Mouse (Mus musculus): ENCODE results near the gene Ssbp4. TPM values are rescaled to one million over a fixed set of nuclear protein-coding genes. Genes with fewer than 3 reads are reported as not detected.

The Ssbp4 gene
- total RNA-seq, 2 experiments from 2014 or later = 236 to 250 TPM

DNA sequence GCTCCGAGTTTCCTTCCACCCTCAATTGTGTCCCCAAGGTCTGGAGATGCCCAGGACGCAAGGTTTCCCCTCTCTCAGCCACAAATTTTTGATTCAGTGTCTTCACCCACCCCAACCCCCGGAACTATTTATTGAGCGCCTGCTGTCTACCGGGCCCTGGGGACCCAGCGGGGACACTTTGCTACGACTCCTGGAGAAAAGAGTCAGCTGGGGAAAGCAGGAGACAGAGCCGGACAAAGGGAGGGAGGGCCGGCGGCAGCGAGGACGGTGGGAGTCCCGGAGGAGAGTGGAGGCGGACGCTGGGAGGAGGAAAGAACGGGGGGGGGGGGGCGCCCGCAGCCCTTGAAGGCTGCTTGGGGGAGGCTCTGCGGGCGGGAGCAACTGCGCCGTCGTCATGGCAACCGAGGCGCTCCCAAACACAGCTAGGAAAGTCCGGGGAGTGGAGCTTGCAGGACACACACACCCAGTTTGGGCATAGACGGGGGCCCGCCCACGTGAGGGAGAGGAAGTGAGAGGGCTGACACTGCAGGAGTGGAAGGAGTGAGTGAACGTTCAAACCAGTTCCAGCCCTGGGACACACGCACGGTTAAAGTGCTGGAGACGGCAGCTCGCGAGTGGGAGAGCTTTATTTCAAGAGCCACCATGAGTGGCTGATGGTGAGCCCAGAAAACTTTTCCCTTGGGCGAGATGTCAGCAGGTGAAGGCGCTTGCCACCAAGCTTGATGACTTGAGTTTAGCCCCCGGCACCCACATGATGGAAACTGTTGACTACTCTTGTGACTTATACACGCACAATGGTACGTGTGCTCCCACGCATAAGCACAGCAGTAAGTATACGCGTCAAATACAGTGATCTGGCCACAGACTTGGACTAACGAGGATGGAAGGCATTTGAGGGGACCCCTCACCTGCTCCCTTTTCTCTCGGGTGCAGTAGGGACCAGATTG, 1.4 kb upstream of the Ssbp4 start:
- peak; percentile 86 to 97 for DNase-seq (ENCODE audit: extremely low spot score in 1 of 2, low spot score in 2 of 2)
- intact Hi-C loops (cut with DNase I) = no loop called here

DNA sequence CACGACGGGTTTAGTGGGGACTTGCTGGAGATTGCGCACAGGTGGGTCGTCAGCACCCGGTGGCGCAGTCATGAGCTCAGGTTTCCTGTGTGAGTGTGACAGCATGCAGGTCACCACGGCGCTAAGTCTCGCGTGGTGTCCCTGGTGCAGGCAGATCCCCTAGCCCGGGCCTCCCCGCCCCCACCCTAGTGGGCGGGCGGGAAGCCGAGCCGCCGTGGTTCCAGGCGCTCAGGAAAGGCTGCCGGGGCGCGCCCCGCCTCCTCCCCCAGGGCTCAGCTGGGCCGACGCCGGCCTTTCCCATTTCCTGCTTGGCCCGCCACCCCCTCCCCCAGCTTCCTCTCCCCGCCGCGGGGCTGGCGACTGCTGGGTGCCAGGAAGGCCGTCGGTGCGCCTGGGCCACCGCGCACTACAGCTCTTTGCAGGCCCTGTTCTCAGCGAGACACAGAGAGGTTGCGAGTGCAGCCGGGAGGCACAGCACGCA, 736 bp upstream of the Ssbp4 start:
- intact Hi-C loops (cut with DNase I) = no loop called here
- DNase-seq (ENCODE audit: extremely low spot score in 1 of 2, low spot score in 2 of 2) = peak; percentile 54 to 97

DNA sequence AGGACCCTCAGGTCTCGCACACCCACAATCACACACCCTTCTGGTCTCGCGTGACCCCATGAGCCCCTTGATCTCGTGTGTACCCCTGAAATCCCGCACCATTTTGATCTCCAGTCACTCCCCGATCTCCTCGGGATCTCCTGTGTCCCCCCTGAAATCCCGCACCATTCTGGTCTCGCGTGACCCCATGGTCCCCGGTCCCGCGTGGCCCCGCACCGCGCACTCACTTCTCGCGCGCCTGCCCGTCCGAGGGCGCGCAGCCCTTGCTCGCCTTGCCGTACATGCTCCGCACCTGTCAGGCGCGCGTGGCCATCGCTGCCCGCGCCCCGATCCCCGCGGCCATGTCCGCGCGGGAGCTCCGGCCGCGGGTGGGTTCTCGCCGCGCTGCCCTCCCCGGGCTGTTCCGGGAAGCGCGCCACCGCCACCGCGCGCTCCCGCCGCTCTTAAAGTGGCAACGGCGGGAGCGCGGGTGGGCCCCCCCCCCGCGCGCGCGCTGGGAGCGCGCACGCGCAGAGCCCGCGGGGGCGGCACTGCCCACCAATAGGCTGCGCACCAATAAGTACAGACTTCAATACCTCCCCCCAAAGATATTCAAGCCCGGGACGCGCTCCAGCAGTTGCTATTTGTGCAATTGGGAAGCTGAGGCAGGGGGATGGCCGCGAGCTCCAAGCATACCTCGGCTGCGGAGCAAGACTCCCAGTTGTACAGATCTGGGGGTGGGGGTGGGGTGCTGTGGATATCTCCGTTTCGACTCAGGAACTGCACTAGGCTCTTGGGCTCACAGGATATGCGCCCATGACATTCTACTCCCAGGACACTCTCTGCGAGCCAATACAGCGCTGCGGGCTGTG, 549 bp downstream of the Ssbp4 start:
- intact Hi-C loops (cut with DNase I) = no loop called here
- peak in 1 of 2 experiments; percentile 83 for DNase-seq (ENCODE audit: extremely low spot score in 1 of 2, low spot score in 2 of 2)

DNA sequence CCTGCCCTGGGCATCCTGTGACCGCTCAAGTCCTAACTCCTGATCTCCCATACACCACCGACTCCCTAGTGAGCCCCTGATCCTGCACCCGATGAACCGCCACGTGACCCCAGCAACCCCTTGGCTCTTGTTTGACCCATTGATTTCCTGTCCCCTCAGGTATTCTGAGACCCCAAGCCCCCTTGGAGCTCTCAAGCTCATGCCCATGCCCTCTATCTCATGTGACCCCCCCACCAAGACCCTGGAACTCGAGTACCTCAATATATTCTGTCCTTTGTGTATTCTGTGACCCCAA, 1.1 kb downstream of the Ssbp4 start:
- DNase-seq (ENCODE audit: extremely low spot score in 1 of 2, low spot score in 2 of 2) = no peak

GRCm38 (mm10) chr8:70606780-70607602, 1.7 kb downstream of the Ssbp4 start:
- intact Hi-C loops (cut with DNase I) = no loop called here
- no peak for DNase-seq (ENCODE audit: extremely low spot score in 1 of 2, low spot score in 2 of 2)

More for the DNA sequence above, 1.1 kb downstream of the Ssbp4 start:
- intact Hi-C loops (cut with DNase I) = no loop called here

DNA sequence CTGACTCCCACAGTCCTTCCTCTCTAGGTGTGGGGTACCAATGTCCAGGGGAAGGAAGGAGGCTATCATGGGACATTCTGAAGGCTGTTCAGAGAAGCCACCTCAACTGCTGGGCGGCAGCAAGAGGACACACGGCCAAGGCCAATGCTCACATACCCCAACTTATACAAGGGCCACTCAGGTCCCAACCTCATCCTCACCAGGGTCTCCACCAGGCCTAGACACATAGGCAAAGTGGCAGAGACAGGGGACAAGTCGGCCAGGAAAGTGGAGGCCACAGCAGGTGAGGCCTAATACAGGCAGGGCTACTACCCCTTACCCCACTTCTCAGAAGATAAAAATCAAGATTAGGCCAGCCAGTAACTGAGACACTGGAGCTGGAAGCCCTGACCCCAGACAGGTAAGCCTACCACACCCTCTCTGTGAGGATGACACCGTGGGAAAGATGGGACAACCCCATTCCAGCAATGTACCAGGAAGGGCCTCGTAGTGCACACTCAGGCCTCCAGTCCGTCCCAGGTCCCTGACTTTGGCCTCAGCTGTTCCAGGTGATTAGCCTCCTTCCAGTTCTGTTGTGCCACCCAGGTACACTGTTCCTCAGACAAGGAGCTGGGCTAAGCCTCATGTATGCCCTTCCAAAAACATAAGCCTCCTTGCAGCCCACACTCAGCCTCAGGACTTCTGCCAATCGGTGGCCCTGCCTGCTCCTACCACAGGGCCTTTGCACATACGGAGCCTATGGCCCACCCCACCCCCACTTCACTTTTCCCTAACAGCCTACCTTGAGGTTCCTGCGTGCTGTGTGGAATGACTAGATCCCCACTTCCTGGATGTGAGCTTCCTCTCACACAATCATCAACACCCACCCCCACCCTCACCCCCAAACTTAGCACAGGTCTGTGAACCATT, 2.5 kb downstream of the Ssbp4 start:
- intact Hi-C loops (cut with DNase I) = no loop called here

GRCm38 (mm10) chr8:70604558-70604957, 4.1 kb downstream of the Ssbp4 start:
- no peak for DNase-seq (ENCODE audit: extremely low spot score in 1 of 2, low spot score in 2 of 2)
- intact Hi-C loops (cut with DNase I) = no loop called here

More for the DNA sequence above, 2.5 kb downstream of the Ssbp4 start:
- DNase-seq (ENCODE audit: extremely low spot score in 1 of 2, low spot score in 2 of 2) = no peak

DNA sequence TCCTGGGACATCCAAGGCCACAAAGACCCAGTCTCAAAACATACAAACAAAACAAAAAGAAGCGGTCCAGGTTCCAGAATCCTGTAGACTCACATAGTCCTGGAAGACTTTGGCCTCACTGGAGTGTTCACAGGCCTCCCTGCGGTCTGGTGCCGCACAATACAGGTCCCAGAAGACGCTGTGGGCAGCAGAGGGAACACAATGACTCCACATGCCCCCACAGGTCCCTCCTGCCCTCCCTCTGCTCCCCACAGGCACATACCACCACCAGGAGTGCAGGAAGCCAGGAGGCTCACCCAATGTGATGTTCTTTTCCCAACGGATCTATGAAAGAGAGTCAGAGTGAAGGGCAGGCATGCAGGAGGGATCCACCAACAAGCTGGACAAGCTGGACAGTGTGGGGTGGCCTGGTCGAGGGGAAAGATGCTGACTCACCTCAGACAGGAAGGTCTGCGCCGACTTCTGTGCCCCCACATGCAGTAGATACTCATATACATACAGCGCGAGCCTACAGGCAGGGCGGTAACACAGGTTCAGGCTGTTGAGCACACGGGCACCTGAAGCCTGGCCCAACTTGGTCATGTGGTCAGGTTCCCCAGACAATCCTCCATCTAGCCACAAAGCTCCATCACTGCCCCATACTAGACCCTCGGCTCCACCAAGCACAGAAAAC, 6.4 kb downstream of the Ssbp4 start:
- intact Hi-C loops (cut with DNase I) = no loop called here
- DNase-seq (ENCODE audit: extremely low spot score in 1 of 2, low spot score in 2 of 2) = no peak

GRCm38 (mm10) chr8:70601271-70601649, 7.4 kb downstream of the Ssbp4 start:
- DNase-seq (ENCODE audit: extremely low spot score in 1 of 2, low spot score in 2 of 2) = peak; percentile 82 to 95
- intact Hi-C loops (cut with DNase I) = no loop called here

DNA sequence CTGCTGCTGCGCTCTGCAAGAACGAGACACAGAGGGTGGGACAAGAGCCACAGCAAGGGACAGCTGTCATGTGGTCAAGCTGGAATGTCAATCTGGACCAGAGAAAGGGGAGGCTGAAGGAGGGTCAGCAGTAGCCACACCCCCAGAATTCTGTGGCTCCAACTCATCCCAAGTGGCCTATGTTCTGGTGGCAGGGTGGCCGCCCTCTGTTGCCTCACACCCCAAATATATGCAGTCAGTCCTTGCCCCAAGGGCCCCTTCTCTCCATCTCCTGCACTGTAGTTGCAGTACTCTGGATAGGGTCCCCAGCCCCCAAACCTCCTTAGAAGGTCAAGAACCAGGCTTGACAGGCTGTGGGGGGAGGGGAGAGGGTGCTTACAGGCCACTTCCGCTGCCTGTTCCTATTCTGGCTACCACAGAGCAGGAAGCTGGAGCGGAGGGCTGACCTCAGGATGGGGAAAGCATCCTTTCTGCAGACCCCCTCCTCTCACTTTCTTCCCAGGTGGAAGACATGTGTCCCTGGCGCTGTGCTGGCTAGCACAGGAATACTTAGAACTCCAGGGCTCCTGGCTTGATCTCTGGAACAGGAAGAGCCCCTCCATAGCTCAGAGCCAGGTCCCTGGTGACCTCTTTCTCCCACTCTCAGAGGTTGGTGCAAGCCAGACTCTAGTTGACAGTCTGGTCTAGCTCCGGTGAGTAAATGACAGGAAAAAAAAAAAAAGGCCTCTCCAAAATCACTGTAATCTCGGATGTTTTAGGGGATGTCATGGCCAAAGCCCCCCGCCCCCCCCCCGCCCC, 8.0 kb downstream of the Ssbp4 start:
- intact Hi-C loops (cut with DNase I) = no loop called here
- DNase-seq (ENCODE audit: extremely low spot score in 1 of 2, low spot score in 2 of 2) = peak in 1 of 2 experiments; percentile 86

- intact Hi-C loops (cut with DNase I) = no loop called here
- DNase-seq (ENCODE audit: extremely low spot score in 1 of 2, low spot score in 2 of 2) = no peak
These were observed 9.0 kb downstream of the Ssbp4 start for GRCm38 (mm10) chr8:70599507-70600290.

DNA sequence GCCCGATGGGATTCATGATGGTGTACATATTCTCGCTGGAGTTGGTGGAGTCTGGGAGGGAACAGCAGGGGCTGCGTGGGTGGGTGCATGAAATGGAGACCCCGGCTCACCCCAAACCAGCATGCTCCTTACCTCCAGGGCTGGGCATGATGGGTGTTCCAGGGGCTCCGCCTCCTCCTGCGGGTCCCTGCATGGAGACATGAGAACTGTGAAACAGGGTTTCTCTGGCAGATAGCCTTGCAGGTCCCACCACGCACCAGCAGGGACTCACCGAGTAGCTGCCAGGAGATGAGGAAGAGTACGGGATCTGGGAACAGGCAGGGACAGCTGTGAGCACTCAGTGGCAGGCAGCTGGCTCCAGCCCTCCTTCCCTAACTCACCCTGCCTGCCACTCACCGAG, 9.9 kb downstream of the Ssbp4 start:
- DNase-seq (ENCODE audit: extremely low spot score in 1 of 2, low spot score in 2 of 2) = peak in 1 of 2 experiments; percentile 41
- intact Hi-C loops (cut with DNase I) = no loop called here

- DNase-seq (ENCODE audit: extremely low spot score in 1 of 2, low spot score in 2 of 2) = peak; percentile 71 to 90
- intact Hi-C loops (cut with DNase I) = no loop called here
These were observed 10.4 kb downstream of the Ssbp4 start for GRCm38 (mm10) chr8:70598283-70598682.

DNA sequence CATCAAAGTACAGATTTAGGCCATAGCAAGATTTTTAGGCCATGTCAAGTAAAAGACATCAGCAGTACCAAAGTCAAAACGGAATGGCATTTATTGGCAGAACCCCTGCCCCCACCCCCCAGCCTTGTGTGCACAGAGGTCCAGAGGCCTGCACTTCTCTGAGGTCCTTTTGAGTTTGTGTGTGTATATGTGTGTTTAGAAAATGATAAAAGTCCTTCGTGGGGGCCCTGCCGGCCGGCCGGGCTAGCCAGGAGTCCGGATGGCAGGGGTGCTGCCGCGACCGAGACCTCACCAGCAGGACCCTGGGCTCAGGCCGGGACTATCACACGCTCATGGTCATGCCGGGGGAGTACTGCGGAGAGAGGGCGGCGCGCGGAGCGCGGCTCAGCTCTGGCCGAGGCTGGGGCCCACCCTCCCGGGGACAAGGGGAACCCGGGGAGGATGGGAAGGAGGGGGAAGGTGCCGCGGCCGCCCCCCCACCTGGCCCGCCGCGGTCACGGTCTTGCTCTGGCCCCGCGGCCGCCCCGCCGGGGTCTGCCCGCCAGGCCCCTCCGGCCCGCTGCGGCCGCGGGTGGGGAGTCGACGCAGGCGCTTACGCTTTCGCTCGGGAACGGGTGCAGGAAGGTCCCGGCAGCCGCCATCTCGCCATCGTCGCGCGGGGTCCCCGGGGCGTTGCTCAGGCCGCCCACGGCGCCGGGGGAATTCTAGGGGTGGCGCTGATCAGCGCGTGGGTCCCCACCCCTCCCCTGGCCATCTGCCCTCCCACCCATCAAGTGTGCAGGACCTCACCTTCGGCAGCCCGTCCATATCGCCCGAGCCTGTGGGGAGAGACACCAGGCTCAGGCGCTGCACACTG, 11.0 kb downstream of the Ssbp4 start:
- no peak for DNase-seq (ENCODE audit: extremely low spot score in 1 of 2, low spot score in 2 of 2)

GRCm38 (mm10) chr8:70596775-70597416, 11.8 kb downstream of the Ssbp4 start:
- peak in 1 of 2 experiments; percentile 69 for DNase-seq (ENCODE audit: extremely low spot score in 1 of 2, low spot score in 2 of 2)
- intact Hi-C loops (cut with DNase I) = no loop called here

More for the DNA sequence above, 11.0 kb downstream of the Ssbp4 start:
- intact Hi-C loops (cut with DNase I) = no loop called here

All from left cerebral cortex, postnatal 10 days (tissue).